Mouse (Mus musculus) limb, embryonic 13.5 days (tissue): Measurements from ENCODE around the gene Gabpb2. TPM values are rescaled to one million over a fixed set of nuclear protein-coding genes. Genes with fewer than 3 reads are reported as not detected.
A peak's percentile ranks its signal among the peaks of the same experiment; 100 is the strongest.
"Not testable (repeated sequence)": the region's sequence is repeated elsewhere in the genome, so short reads cannot be mapped to it uniquely, and the experiment has no call there.

Experiments used
- ATAC-seq: fragments of 200-750 bp; cut with Nextera tagmentation; 2 replicates; pipeline ENCODE4 v1.8.0; 2017; ENCODE audit warnings: low read depth, moderate number of reproducible peaks, moderate TSS enrichment; ENCODE audit not compliant: low FRiP score
- H3K27ac ChIP-seq: fragments of 300-500 bp; sonication (generic); 2 replicates; pipeline ENCODE4 v1.5.1; 2015; ENCODE audit warnings: inconsistent platforms, mild to moderate bottlenecking, moderate library complexity
- H3K27me3 ChIP-seq: fragments of 300-500 bp; sonication (generic); 2 replicates; pipeline ENCODE4 v1.6.1; 2015; ENCODE audit warnings: mild to moderate bottlenecking, inconsistent platforms
- H3K36me3 ChIP-seq: fragments of 300-500 bp; sonication (generic); 2 replicates; pipeline ENCODE4 v1.6.1; 2015; ENCODE audit warnings: inconsistent platforms, mild to moderate bottlenecking, moderate library complexity
- H3K4me1 ChIP-seq: fragments of 300-500 bp; sonication (generic); 2 replicates; pipeline ENCODE4 v1.6.1; 2015; ENCODE audit warnings: inconsistent platforms
- H3K4me2 ChIP-seq: fragments of 300-500 bp; sonication (generic); replicated peaks from 2 replicates; pipeline ENCODE4 v1.6.1; 2015; ENCODE audit warnings: inconsistent platforms, mild to moderate bottlenecking, moderate library complexity
- H3K4me3 ChIP-seq: fragments of 300-500 bp; sonication (generic); 2 replicates; pipeline ENCODE4 v1.5.1; 2015; ENCODE audit warnings: moderate library complexity, mild to moderate bottlenecking, inconsistent platforms
- H3K9ac ChIP-seq: fragments of 300-500 bp; sonication (generic); 2 replicates; pipeline ENCODE4 v1.6.1; 2015; ENCODE audit warnings: mild to moderate bottlenecking, inconsistent platforms
- H3K9me3 ChIP-seq: fragments of 300-500 bp; sonication (generic); 2 replicates; pipeline ENCODE4 v1.6.1; 2016; ENCODE audit warnings: inconsistent platforms
- WGBS: fragments of 180-500 bp; shearing (Covaris S2); methylation state at CpG from one replicate; pipeline ENCODE4 v1.1.7; 2015; 5-methylcytosine and 5-hydroxymethylcytosine counted together
- microRNA-seq: library from miRNA; unstranded; fragments of <30 nt; microRNA quantifications from one replicate; pipeline ENCODE4, GENCODE M21; 2016
- polyA plus RNA-seq: library from polyadenylated mRNA; unstranded; fragments of >200 nt; fragmentation: Nextera tagmentation; extraction: Ambion mirVana; gene quantifications from 2 replicates; pipeline ENCODE4 v1.2.1, GENCODE M21; 2015

Gene Gabpb2
- polyA plus RNA-seq, 1 experiment from 2014 or later: 12.5 TPM

DNA sequence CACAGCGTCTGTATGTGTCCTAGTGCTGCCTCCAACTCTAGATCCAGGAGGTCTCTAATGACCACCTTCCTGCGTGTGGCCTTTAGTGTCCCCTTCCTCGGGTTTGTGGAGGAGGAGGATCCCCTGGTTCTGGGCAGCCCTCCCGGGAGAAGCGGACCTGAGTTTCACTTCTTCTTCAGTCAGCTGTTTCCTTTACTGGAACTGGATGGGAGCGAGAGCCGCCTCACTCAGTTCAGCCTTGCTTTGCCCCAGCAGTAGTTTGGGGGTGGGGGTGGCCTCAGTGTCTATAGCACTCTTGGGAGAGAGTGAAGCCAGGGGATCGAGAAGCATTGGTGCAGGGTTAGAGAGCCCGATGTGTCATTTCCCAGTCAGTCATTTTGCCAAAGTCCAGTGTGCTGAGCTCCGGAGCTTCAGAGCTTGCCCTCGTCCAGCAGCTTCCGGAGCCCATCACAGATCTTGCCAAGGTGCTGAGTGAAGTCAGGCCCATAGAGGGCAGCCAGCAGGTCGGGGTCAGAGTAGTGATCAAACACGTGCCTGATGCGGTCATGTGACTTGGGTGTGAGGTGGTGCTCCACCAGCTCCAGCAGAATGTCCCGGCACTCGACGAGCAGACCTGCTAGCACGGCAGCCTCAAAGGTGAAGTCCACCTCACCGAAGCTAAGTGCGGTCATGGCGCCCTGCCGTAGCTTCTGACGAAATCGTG, 78.0 kb downstream of the Gabpb2 start:
- no peak for ATAC-seq
- WGBS: 67% methylated on average over 25 of the region's 25 CpGs

DNA sequence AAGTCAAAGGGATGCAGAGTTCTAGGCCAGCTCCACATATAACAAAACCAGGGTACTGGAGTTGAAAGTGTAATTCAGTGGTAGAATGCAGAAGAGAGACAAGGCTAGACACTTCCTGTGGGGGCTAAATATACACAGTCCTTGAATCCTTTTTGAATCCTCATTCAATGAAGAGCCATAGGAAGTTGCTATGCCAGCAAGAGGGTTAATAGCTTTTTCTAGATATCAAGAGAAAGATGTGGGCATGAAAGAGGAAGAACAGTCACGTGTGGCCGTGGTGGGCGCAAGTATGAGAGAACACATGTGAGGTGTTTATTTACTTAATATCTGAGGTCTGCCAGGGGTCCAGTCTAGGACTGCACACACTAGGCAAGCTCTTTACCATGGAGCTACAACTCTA, 81.4 kb downstream of the Gabpb2 start:
- H3K27ac ChIP-seq: no peak overlapping the region
- no peaks in the 10 kb centered on the region for H3K27me3 ChIP-seq
- peaks cover 34% of the 10 kb centered on the region for H3K36me3 ChIP-seq
- ATAC-seq: no peak
- no peak overlapping the region for H3K4me2 ChIP-seq
- WGBS: 88% methylated on average over 3 of the region's 3 CpGs
- peaks cover 22% of the 10 kb centered on the region for H3K4me1 ChIP-seq
- no peak overlapping the region for H3K9ac ChIP-seq
- no peak overlapping the region for H3K4me3 ChIP-seq
- no peaks in the 10 kb centered on the region for H3K9me3 ChIP-seq

More for the DNA sequence above, 78.0 kb downstream of the Gabpb2 start:
- Histone ChIP-seq H3K27me3 (no peaks in the 10 kb centered on the region), H3K4me2 (no peak overlapping the region), H3K36me3 (peaks cover 31% of the 10 kb centered on the region), H3K9me3 (no peaks in the 10 kb centered on the region), H3K27ac (no peak overlapping the region), H3K4me3 (no peak overlapping the region), H3K4me1 (peaks cover 15% of the 10 kb centered on the region), H3K9ac (no peak overlapping the region)

DNA sequence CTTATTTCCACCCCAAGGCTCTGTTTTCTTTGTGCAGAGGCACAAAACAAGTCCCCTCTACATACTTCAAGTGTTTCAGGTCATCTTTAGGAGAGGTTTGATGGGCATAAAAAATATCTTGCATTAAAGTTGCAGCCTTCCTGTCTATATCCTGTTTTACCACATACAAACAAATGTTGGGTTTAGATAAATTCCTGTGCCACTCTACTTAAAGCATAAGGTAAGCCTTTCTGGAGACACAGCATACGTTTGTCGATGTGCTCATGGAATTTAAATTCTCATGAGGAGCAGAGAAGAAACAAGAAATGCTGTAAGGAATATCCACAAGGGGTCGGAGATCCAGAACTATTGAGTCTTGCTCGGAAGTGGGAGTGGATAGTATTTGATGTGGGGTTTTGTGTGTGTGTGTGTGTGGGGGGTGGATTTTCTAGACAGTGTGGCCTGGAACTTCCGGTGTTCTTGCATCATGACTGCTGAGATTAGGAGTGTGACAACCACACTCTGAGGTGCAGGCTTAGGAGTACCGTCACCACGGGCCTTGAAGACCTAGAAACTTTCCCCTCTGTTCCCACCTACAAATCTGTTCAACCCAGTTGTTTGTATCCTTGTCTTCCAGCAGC, 82.2 kb downstream of the Gabpb2 start:
- WGBS: 88% methylated on average over 7 of the region's 7 CpGs
- H3K4me3 ChIP-seq: peak overlapping the region; percentile 39
- no peak overlapping the region for H3K27ac ChIP-seq
- peaks cover 34% of the 10 kb centered on the region for H3K36me3 ChIP-seq
- peaks cover 22% of the 10 kb centered on the region for H3K4me1 ChIP-seq
- H3K9me3 ChIP-seq: no peaks in the 10 kb centered on the region
- no peaks in the 10 kb centered on the region for H3K27me3 ChIP-seq
- peak overlapping the region; percentile 5; the same call in 1 of the 2 replicates for H3K9ac ChIP-seq
- peak overlapping the region; percentile 68 for H3K4me2 ChIP-seq
- ATAC-seq: no peak

DNA sequence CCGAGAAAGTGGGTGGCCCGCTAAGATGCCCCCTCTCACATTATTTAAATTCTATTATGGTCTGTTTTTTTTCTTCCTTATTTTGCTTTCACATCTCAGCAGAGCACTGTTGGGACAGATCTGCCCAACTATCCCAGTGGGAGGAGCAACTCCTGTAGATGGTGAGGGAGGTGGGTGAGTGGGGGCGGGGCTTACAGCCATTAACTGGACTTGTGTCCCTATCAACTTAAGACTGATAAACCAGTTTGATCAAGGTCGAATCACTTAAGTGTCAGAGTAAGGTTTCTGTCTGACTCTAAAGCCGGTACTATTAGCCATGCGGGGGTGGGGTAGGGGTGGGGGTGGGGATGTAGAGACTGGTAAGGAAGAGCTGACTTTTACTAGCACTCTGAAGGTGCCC, 82.7 kb downstream of the Gabpb2 start:
- WGBS: 21% methylated on average over 6 of the region's 6 CpGs
- ATAC-seq: no peak
- peak overlapping the region; percentile 39 for H3K4me3 ChIP-seq
- no peaks in the 10 kb centered on the region for H3K27me3 ChIP-seq
- peak overlapping the region; percentile 53 for H3K9ac ChIP-seq
- H3K27ac ChIP-seq: no peak overlapping the region
- peak overlapping the region; percentile 68 for H3K4me2 ChIP-seq
- peaks cover 33% of the 10 kb centered on the region for H3K36me3 ChIP-seq
- H3K4me1 ChIP-seq: peaks cover 22% of the 10 kb centered on the region
- no peaks in the 10 kb centered on the region for H3K9me3 ChIP-seq

DNA sequence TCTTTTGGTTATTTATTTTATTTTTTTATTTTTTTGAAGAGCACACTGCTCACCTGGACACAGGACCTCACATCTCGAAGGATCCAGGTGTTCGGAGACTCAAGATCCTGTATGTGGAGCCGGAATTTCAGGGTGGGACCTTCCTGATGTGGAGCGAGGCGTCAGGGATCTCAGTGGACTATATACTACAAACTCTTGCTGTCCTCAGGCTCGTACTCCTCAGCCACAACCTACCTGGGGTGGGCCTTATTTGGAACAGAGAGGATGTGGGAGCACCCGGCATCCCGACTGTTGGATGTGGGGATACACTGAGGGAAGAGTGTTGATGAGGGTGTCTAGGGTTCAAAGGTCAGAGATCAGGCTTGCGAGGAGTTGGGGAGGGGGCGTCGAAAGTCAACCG, 83.6 kb downstream of the Gabpb2 start:
- H3K4me1 ChIP-seq: peaks cover 22% of the 10 kb centered on the region
- not testable (repeated sequence) for H3K27me3 ChIP-seq, H3K9ac ChIP-seq, H3K9me3 ChIP-seq, H3K4me2 ChIP-seq, H3K27ac ChIP-seq
- peak overlapping the region; percentile 66 for H3K4me3 ChIP-seq
- ATAC-seq: peak; percentile 38
- peaks cover 32% of the 10 kb centered on the region for H3K36me3 ChIP-seq
- no CpG with 5 or more reads among the region's 12 CpGs for WGBS

DNA sequence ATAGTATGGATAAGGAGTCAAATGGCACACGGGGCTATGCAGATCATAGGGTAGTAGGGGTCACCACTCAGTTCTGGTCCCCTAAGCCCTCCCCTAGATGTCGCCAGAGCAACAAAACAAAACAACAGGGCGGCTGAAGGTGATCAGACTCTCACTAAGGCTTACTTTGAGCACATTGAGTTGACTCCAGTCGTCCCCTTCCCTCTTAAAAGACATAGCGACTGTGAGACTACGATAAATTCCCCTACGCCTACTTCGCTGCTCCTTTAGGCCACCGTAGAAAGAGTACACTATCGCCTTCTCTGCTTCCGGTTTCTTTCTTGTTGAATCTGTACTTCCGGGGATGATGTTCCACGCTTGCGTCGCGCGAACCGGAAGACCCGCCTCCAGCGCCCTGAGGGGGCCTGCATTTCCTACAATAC, 84.0 kb downstream of the Gabpb2 start, which contains the start of the genes Scnm1 and Lysmd1:
Gene Scnm1 (minus strand): TSS at position 332 of the 422 bp plus-strand sequence.
Gene Lysmd1 (plus strand): TSS at position 409 of the 422 bp plus-strand sequence.
- H3K9ac ChIP-seq: peak within 1 kb of the TSS; percentile 83
- H3K27me3 ChIP-seq: no peaks in the 10 kb centered on the region
- ATAC-seq: peak; percentile 94
- H3K9me3 ChIP-seq: no peaks in the 10 kb centered on the region
- peak within 1 kb of the TSS; percentile 63; the same call in 1 of the 2 replicates for H3K27ac ChIP-seq
- H3K36me3 ChIP-seq: peaks cover 37% of the 10 kb centered on the region
- under 1% methylated on average over 20 of the region's 20 CpGs for WGBS
- peak within 1 kb of the TSS; percentile 86 for H3K4me2 ChIP-seq
- peaks cover 22% of the 10 kb centered on the region for H3K4me1 ChIP-seq
- H3K4me3 ChIP-seq: peak within 1 kb of the TSS; percentile 66

DNA sequence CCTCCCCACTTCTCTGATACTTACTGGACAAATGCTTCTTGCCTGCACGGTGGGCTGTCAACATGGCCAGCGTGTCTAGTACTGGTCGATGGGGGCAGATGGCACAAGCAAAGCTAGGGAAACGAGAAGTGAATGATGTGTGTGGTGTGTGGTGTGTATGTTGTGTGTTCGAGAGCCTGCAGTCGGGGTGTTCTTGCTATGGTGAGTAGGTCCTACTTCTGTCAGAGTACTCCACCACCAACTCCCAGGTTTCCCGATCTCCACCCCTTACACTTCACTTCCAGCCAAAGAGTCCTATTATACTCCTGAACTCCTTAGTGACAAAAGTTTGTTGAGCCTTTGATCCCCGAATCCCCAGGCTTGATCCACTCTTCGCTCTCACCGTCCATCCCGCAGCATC, 84.5 kb downstream of the Gabpb2 start:
- ATAC-seq: no peak
- H3K4me2 ChIP-seq: peak overlapping the region; percentile 86
- peak overlapping the region; percentile 83 for H3K9ac ChIP-seq
- peaks cover 42% of the 10 kb centered on the region for H3K36me3 ChIP-seq
- H3K27ac ChIP-seq: peak overlapping the region; percentile 63; the same call in 1 of the 2 replicates
- no peaks in the 10 kb centered on the region for H3K27me3 ChIP-seq
- WGBS: 55% methylated on average over 11 of the region's 11 CpGs
- peak overlapping the region; percentile 66 for H3K4me3 ChIP-seq
- H3K9me3 ChIP-seq: no peaks in the 10 kb centered on the region
- peaks cover 22% of the 10 kb centered on the region for H3K4me1 ChIP-seq

DNA sequence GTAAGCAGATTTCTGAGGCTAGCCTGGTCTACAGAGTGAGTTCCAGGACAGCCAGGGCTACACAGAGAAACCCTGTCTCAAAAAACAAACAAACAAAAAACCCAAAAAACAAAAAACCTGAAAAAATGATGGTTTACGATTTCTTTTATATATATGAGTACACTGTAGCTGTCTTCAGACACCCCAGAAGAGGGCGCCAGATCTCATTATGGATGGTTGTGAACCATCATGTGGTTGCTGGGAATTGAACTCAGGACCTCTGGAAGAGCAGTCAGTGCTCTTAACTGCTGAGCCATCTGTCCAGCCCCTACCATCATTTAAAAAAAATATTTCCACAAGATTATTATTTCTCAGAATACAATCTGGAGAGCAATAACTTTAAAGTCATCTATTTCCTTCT, 85.3 kb downstream of the Gabpb2 start:
- ATAC-seq, H3K4me3 ChIP-seq, H3K9ac ChIP-seq, H3K27ac ChIP-seq, H3K27me3 ChIP-seq, H3K9me3 ChIP-seq: not testable (repeated sequence)
- peaks cover 22% of the 10 kb centered on the region for H3K4me1 ChIP-seq
- peak overlapping the region; percentile 86; the same call in 1 of the 2 replicates for H3K4me2 ChIP-seq
- 88% methylated on average over 2 of the region's 2 CpGs for WGBS
- peaks cover 38% of the 10 kb centered on the region for H3K36me3 ChIP-seq

Small RNAs within 50 kb of the gene (microRNA-seq; reads per million reads assigned to microRNA genes)
- not detected for gene Mir8099-1

Other genes starting within 250 kb of the Gabpb2 start
- 27.8 and 34.3 TPM in 2 replicates for gene Pi4kb, start 243.2 kb downstream of the Gabpb2 start, polyA plus RNA-seq
- gene Zfp687, start 202.5 kb downstream of the Gabpb2 start, polyA plus RNA-seq: 23.5 and 24.4 TPM in 2 replicates
- 282 and 310 TPM in 2 replicates for gene Psmd4, start 175.3 kb downstream of the Gabpb2 start, polyA plus RNA-seq
- 26.5 and 28.4 TPM in 2 replicates for gene Pip5k1a, start 111.0 kb downstream of the Gabpb2 start, polyA plus RNA-seq
- gene Vps72, start 106.9 kb downstream of the Gabpb2 start, polyA plus RNA-seq: 216 and 217 TPM in 2 replicates
- gene Tmod4, start 93.4 kb downstream of the Gabpb2 start, polyA plus RNA-seq: 1.9 and 2.5 TPM in 2 replicates
- 82.4 and 84.4 TPM in 2 replicates for gene Scnm1, start 83.9 kb downstream of the Gabpb2 start, polyA plus RNA-seq
- 19.1 and 19.6 TPM in 2 replicates for gene Lysmd1, start 83.8 kb downstream of the Gabpb2 start, polyA plus RNA-seq
- 2.6 and 3.1 TPM in 2 replicates for gene Tnfaip8l2, start 75.6 kb downstream of the Gabpb2 start, polyA plus RNA-seq
- 11.1 and 11.7 TPM in 2 replicates for gene Sema6c, start 57.5 kb downstream of the Gabpb2 start, polyA plus RNA-seq
- gene Cdc42se1, start 10.8 kb upstream of the Gabpb2 start, polyA plus RNA-seq: 77.1 and 82.7 TPM in 2 replicates
- gene Mllt11, start 14.3 kb upstream of the Gabpb2 start, polyA plus RNA-seq: 15.1 and 17.1 TPM in 2 replicates
- gene Gm128, start 23.7 kb upstream of the Gabpb2 start, polyA plus RNA-seq: 0.73 and 0.88 TPM in 2 replicates
- 2.2 and 2.5 TPM in 2 replicates for gene Bnipl, start 33.3 kb upstream of the Gabpb2 start, polyA plus RNA-seq
- gene Mindy1, start 63.4 kb upstream of the Gabpb2 start, polyA plus RNA-seq: 38.1 and 41.2 TPM in 2 replicates
- 24.2 and 26.9 TPM in 2 replicates for gene Prune1, start 64.2 kb upstream of the Gabpb2 start, polyA plus RNA-seq
- gene Anxa9, start 89.3 kb upstream of the Gabpb2 start, polyA plus RNA-seq: 2.0 and 2.5 TPM in 2 replicates
- gene Cers2, start 96.9 kb upstream of the Gabpb2 start, polyA plus RNA-seq: 181 and 184 TPM in 2 replicates
- gene Setdb1, start 139.3 kb upstream of the Gabpb2 start, polyA plus RNA-seq: 47.2 and 53.0 TPM in 2 replicates
- 0.28 TPM in 1 of 2 replicates, not detected in the other for gene 4930558C23Rik, start 184.9 kb upstream of the Gabpb2 start, polyA plus RNA-seq
- 53.5 and 56.1 TPM in 2 replicates for gene Arnt, start 216.5 kb upstream of the Gabpb2 start, polyA plus RNA-seq